Mouse (Mus musculus): ENCODE measurements around the gene Mfsd11.
A peak's percentile ranks its signal among the peaks of the same experiment; 100 is the strongest.

The Mfsd11 gene

DNA sequence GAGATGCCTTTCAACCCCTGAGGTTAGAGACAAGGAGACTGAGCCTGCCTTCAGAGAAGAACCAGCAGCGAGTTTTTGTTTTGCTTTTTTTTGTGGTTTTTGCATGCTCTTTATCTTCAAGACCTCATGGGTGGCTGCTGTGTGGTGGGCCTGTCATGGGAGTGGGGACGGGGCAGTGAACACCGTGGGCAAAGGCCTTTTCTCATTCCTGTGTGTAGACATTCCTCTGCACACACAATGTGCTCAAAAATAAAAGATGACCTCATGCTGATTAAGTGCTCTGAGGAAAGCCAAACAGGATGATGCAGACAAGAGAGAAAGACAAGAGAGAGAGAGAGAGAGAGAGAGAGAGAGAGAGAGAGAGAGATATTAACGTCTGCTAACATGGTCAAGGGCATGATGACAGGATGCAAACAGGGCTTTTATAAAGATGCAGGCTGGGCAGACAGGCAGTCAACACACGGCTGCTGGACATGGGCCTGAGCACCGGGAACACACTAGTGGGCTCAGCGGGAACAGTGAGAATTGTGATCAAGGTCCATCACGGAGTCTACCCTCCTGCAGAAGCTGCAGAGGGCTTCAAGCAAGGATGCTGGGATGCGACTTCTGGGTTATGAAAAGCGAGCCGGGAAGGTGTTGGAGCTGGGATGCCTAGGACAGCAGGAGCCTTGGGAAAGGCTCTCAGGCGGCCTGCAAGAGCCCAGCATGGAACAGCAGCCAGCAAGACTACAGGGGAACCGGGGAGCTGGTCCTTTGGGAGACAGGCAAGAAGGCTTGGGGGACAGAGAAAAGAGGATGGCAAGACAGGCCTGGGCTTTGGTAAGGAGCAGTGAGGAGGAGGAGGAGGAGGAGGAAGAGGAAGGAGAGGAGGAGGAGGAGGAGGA lies 30.9 kb upstream of the Mfsd11 start:
- peak; percentile 96 for DNase-seq

GRCm38 (mm10) chr11:116822215-116822614 lies 30.0 kb upstream of the Mfsd11 start:
- DNase-seq: no peak

DNA sequence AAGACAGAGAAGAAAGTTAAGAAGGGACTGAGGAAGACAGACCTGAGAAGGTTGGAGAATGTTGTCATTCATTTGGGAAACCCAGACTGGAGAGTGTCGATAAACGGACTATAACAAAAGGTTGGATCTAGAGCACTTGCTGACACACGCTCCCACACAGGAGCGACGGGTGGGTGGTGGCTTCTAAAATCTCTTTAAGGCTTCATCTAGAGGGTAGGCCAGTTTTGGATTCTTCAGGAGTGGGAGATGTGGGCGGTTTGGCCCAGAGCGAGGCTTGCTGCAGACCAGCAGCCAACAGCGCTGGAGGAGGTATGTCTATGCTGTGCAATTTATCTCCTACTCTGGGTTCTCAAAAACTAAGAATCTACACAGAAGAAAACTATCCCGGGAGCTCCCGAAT lies 29.6 kb upstream of the Mfsd11 start:
- no peak for DNase-seq

DNA sequence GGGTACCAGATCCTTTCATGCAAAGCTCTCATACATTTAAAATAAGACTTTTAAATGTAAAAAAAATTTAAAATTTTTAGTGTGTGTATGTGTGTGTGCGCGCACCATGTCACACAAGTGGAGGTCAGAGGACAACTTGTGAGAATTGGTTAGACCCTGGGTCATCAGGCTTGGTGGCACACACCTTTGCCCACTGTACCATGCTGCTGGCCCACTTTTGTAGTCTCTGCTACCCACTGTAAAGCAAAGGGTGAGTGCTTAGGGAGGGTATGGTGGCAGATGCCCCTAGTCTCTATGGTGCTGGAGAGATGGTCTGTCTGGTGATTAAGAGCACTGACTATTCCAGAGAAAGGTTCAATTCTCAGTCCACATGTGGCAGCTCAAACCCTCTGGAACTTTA lies 29.0 kb upstream of the Mfsd11 start:
- DNase-seq: peak; percentile 90

- peak; percentile 89 for DNase-seq
Observed at GRCm38 (mm10) chr11:116823885-116824284, 28.4 kb upstream of the Mfsd11 start.

GRCm38 (mm10) chr11:116825230-116825629 lies 27.0 kb upstream of the Mfsd11 start:
- peak; percentile 92 for DNase-seq

GRCm38 (mm10) chr11:116826550-116827504 lies 25.4 kb upstream of the Mfsd11 start:
- DNase-seq: peak; percentile 94

GRCm38 (mm10) chr11:116827534-116828165 lies 24.6 kb upstream of the Mfsd11 start, which contains the start of gene Mxra7:
Gene Mxra7 (minus strand): TSS chr11:116828046.
- peak; percentile 99 for DNase-seq

DNA sequence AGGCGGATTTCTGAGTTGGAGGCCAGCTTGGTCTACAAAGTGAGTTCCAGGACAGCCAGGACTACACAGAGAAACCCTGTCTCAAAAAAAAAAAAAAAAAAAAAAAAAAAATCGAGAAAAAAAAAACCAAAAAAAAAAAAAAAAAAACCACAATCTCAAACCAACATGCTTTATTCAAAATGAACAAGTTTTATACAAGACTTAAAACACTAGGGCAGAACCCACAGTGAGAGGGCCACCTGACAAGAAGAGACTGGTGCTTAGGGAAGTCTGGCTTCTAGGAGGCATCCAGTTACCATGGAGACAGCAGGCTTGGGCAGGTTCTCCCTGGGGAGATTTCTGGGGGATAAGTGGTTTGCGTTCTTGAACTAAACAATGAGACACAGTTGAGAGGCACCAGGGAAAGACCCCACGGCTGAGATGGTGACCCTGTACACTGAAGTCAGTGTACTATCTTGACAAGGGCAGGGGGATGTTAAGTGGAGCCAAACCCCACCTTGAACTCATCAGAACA lies 20.0 kb upstream of the Mfsd11 start:
- peak; percentile 87 for DNase-seq

DNA sequence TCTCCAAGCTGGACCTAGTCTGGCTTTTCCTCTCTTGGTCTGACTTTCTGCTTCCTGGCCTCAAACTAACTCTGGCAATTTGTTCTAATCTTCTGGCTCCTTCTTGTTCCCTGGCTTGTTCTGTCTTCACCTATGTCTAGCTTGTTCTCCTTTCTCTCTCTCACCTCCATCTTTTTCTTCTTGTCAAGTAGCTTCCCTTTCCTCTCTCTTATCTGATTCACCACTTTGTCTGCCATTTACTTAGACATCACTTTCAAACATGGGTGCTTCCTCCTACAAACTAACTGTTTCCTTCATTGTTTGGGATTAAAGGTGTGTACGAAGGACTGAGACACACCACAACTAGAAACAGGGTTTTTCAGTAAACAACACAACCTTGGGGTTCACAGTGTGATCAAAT lies 17.3 kb upstream of the Mfsd11 start:
- no peak for DNase-seq

GRCm38 (mm10) chr11:116836283-116836682 lies 16.0 kb upstream of the Mfsd11 start:
- DNase-seq: no peak

GRCm38 (mm10) chr11:116837441-116837840 lies 14.8 kb upstream of the Mfsd11 start:
- peak; percentile 90 for DNase-seq

GRCm38 (mm10) chr11:116838936-116839335 lies 13.3 kb upstream of the Mfsd11 start:
- peak; percentile 93 for DNase-seq

GRCm38 (mm10) chr11:116839601-116840000 lies 12.6 kb upstream of the Mfsd11 start:
- DNase-seq: peak; percentile 94

- no peak for DNase-seq
Observed at GRCm38 (mm10) chr11:116840748-116841147, 11.5 kb upstream of the Mfsd11 start.

DNA sequence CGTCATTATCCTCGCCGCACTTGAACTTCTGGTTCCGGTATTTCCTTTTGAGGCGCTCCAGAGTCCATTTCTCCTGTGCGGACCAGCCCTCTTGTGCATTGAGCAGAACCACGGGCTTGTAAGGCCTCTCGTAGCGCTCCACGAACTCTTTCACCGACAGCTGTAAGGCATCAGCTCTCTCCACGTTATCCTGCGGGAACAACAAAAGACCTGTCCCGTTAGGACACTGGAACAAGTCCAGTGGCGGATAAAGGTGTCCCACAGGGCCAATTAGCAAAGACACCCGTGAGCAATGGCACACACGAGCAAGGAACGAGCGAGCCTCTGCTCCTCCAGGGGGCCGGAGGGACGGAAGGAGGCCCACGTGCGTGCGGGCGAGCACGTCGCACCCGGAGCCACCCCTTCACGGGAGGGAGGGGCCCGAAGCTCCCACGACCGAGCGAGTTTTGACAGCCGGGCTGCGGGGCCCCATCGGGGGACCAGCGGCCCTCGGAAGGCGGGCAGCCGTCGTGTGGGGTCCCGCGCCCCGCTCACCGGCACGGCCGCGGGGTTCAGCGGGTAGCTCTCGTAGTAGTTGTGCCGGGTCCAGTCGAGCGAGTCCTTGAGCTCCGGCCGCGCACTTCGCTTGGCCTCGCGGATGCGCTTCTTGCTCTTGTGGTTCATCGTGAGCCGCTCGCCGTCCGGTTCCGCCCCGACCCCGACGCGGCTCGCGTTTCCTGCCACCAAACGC lies 9.5 kb upstream of the Mfsd11 start:
- peak; percentile 98 for DNase-seq

DNA sequence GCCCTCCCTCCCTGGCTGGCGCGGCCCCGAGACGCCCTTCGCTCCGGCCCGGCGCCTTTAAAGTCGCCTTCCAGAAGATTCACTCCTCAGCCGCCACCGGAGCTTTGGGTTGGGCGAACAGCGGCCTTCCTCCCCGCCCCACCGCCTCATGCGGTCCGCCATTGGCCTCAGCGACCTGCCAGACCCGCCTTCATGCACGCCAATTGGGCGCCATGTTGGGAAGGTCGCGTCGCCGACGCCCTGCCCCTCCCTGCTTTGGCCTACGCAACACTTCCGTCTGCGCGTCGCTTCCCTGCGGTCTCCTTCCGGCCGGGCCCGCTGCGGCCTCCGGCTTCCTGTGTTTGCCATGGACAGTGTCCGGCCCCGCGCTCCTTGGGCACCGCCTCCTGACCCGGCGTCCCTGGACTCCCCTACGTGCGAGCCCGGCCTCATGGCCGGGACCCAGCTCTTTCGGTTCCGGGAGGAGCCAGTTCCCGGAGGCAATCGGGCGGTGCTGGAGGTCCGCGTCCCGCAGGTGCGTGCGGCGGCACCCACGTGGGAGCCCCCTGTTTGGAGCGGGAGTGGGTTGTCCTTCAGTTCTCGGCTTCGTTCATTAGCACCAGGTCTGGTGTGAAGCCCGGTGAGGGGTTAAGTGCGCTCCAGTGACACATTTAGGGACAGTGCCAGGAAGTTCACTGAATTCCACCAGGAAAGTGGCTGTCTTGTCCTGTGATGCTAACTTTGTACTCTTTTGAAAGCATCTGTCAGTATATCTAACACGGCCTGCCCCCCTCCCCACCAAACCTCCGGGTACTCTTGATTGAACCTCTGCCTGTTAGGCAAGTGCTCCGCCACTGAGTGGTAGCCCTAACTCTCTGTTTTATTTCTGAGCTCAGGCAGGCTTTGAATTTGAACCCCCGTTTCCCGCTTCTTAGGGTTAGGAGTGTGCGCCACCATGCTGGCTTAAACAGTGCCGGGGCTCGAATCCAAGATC lies 8.7 kb upstream of the Mfsd11 start, which contains the start of the genes Mettl23 and Jmjd6:
Gene Mettl23 (plus strand): TSS at position 18 of the 973 bp plus-strand sequence.
Gene Jmjd6 (minus strand): TSS at position 189 of the 973 bp plus-strand sequence.
- peak; percentile 100 for DNase-seq

GRCm38 (mm10) chr11:116846593-116847181 lies 5.6 kb upstream of the Mfsd11 start:
- no peak for DNase-seq

DNA sequence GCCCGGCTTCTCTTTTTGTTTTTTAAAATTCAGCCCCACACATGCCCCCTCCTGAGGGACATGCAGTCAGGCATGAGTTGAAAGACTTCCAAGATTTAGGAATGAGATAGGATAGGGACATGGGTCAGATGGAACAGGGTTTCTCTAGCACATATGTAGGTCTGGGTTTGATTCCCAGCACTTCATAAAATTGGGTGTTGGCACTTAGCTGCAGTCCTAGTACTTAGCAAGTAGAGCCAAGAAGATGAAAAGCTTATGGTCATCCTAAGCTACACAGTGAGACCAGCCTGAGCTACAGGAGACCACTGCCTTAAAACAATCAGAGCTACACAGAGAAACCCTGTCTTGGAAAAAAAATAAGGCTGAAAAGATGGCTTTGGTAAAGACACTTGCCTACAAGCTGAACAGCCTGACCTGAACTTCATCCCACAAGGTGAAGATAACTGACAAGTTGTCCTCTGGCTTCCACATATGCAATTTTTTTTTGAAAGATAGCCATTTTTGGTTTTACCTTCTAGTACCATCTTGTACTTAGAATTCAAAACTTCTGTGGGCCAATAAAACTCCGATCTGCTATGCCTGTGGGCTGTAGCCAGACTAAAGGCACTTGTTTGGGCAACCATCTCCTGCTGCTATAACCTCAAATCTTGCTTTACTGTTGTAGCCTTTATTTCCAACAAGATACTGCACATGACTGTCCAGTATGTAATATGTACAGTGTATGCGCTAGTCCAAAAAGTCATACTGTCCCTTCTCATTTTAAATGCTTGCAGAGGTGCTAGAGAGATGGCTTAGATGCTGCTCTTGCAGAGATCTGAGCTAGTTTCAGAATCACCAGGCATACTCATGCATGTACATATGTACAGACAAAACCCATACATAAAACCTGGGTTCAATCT lies 4.8 kb upstream of the Mfsd11 start:
- DNase-seq: no peak

All from heart, adult 11 months (tissue).